Mouse (Mus musculus) E14TG2a.4 (cell line): ENCODE data around the gene Arfip1.

Experiments
- CTCF ChIP-seq: conservative IDR thresholded peaks from 2 replicates; pipeline ENCODE4 v1.5.1; 2014; ENCODE audit warnings: low read length
- NANOG ChIP-seq: IDR thresholded peaks from 2 replicates; pipeline ENCODE4 v1.6.1; 2014; ENCODE audit warnings: borderline replicate concordance, low read length, mixed read lengths
- POU5F1 ChIP-seq: IDR thresholded peaks from 2 replicates; pipeline ENCODE4 v1.6.1; 2014; ENCODE audit warnings: low read length, borderline replicate concordance

DNA sequence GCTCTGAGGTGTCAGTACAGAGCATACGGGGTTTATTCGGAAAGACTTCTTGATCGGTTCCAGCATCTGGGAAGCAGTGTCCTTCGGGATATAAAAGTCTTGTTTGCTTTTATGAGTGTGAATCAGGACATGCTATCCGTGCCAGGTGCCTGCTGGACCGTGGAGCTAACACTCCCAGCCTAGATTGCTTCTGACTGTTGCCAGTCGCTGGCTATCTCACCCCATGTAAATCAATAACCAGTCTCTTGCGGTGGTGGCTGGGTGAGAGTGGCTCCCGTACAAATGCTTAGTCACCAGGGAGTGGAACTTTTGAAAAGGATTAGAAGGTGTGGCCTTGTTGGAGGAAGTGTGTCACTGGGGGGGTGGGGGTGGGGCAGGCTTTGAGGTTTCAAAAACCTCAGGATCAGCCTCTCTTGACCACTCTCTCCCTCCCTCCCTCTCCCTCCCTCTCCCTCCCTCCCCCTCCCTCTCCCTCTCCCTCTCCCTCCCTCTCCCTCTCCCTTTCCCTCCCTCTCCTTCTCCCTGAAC lies 27.8 kb upstream of the Arfip1 start:
- TF ChIP-seq CTCF (no peak), NANOG (no peak), POU5F1 (no peak)
